14 mouse cellular contexts compared by ENCODE assay signal in the genomic region with DNA sequence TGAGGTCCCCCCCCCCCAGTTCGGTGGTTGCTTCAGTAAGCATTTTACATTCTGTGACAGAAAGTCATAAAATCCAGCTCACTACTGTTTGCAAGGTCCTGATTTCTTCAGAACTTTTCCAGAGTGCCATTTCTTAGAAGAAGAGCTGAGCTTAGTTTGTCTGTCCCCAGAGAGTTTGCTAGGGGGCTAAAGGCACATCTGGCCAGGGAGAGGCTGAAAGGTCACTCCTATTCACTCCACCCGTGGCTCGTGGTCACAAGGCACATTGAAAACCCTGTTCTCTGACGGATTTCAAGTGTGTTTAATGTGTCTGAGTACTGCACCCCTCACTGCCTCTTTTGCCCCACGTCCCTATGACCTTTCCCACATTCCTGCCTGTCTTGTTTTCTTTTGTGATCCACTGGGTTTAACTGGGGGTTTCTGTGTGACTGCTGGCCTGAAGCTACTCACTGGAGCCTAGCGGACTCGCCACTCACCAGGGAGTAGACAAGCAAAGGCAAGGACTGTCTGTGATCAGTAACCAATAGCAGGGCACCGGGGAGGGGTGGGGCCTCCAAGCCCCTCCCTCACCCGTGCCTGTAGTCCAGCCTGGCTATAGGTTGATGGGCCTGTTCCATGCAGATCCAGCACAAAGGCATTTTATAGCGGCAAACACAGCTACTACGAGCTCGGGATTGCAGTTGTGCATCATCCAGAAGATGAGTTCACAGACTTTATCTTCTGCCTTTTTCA. TPM values are rescaled to one million over a fixed set of nuclear protein-coding genes. Genes with fewer than 3 reads are reported as not detected.
DNase-seq lines count a peak whose midpoint lies in the region; ATAC-seq and TF ChIP-seq lines count a peak whose summit lies in the region.
"Had no signal": no experiment of that assay in that cellular context is flagged by ENCODE, and none has a peak within 500 bp of the region (broad histone marks: within the 10 kb centered on the region; RNA-seq: fewer than 3 reads in every experiment).

No protein-coding gene starts in this region.

- 4% methylated on average over 12 of the region's 12 CpGs for WGBS in hindbrain, embryonic 11.5 days
- WGBS in hindbrain, embryonic 12.5 days = 2% methylated on average over 12 of the region's 12 CpGs
- WGBS in embryonic facial prominence, embryonic 14.5 days = 16% methylated on average over 12 of the region's 12 CpGs
- 12% methylated on average over 12 of the region's 12 CpGs for WGBS in liver, embryonic 15.5 days (ENCODE audit: insufficient replicate concordance)

- no peak overlapping the region for H3K27ac ChIP-seq in hindbrain, embryonic 11.5 days (ENCODE audit: low read depth, low read length)
- no peak overlapping the region for H3K27ac ChIP-seq in hindbrain, embryonic 12.5 days
- no peak overlapping the region for H3K27ac ChIP-seq in embryonic facial prominence, embryonic 14.5 days (replicated peaks; ENCODE audit: low read depth, low read length)
- no peak overlapping the region for H3K27ac ChIP-seq in liver, embryonic 15.5 days (replicated peaks)
- H3K27ac ChIP-seq: gastrocnemius, adult 2 months; hindbrain, embryonic 15.5 days had no signal

- DNase-seq in hindbrain, embryonic 11.5 days (ENCODE audit: low spot score) = peak; percentile 62
- DNase-seq in G1E (ENCODE audit: low spot score) = no peak
- no peak for DNase-seq in embryonic facial prominence, embryonic 14.5 days (ENCODE audit: low spot score)
- no peak for DNase-seq in left cerebral cortex, postnatal 4 days
- no peak for DNase-seq in frontal cortex, postnatal 25 days (ENCODE audit: low spot score in 2 of 2)
- DNase-seq in gastrocnemius, postnatal 25 days = no peak
- DNase-seq: adrenal gland, postnatal 25 days; cerebellum, postnatal 10 days; gastrocnemius, adult 2 months had no signal

- no peak overlapping the region for H3K4me2 ChIP-seq in hindbrain, embryonic 11.5 days (replicated peaks; ENCODE audit: low read depth, low read length)
- H3K4me2 ChIP-seq in hindbrain, embryonic 12.5 days (replicated peaks) = no peak overlapping the region
- peak overlapping the region; percentile 14; the same call in 1 of the 2 replicates for H3K4me2 ChIP-seq in embryonic facial prominence, embryonic 14.5 days (ENCODE audit: low read depth, low read length)
- no peak overlapping the region for H3K4me2 ChIP-seq in liver, embryonic 15.5 days
- H3K4me2 ChIP-seq: hindbrain, embryonic 15.5 days had no signal

- peak; percentile 64 for ATAC-seq in hindbrain, embryonic 11.5 days (ENCODE audit: low FRiP score)
- no peak for ATAC-seq in hindbrain, embryonic 12.5 days (ENCODE audit: low FRiP score)
- 0 out of 2 replicates have a peak, but pooled peaks have one; percentile 22 for ATAC-seq in G1E (ENCODE audit: extremely low read depth, insufficient number of reproducible peaks, low FRiP score, poor library complexity, severe bottlenecking)
- ATAC-seq in embryonic facial prominence, embryonic 14.5 days (ENCODE audit: low read depth) = peak; percentile 66; the same call in 1 of the 2 replicates
- ATAC-seq in liver, embryonic 15.5 days (ENCODE audit: insufficient read depth) = 0 out of 2 replicates have a peak, but pooled peaks have one; percentile 40

- TF ChIP-seq CTCF in G1E (IDR thresholded peaks at IDR 0.05; ENCODE audit: low read depth, low read length) = no peak

- H3K9me3 ChIP-seq in hindbrain, embryonic 11.5 days (ENCODE audit: control insufficient read depth, low read length) = no peaks in the 10 kb centered on the region
- no peaks in the 10 kb centered on the region for H3K9me3 ChIP-seq in hindbrain, embryonic 12.5 days (replicated peaks)
- no peaks in the 10 kb centered on the region for H3K9me3 ChIP-seq in G1E (replicated peaks)
- no peaks in the 10 kb centered on the region for H3K9me3 ChIP-seq in embryonic facial prominence, embryonic 14.5 days (ENCODE audit: control insufficient read depth, low read length)
- H3K9me3 ChIP-seq in liver, embryonic 15.5 days (replicated peaks) = no peaks in the 10 kb centered on the region
- H3K9me3 ChIP-seq: hindbrain, embryonic 15.5 days had no signal

- 0 out of 2 replicates have a peak, but pooled peaks cover 2% of the 10 kb centered on the region for H3K4me1 ChIP-seq in hindbrain, embryonic 11.5 days (replicated peaks; ENCODE audit: control insufficient read depth, insufficient read depth, low read length)
- H3K4me1 ChIP-seq in hindbrain, embryonic 12.5 days = no peaks in the 10 kb centered on the region
- no peaks in the 10 kb centered on the region for H3K4me1 ChIP-seq in G1E (ENCODE audit: insufficient read depth, low read depth, low read length)
- no peaks in the 10 kb centered on the region for H3K4me1 ChIP-seq in embryonic facial prominence, embryonic 14.5 days (ENCODE audit: control insufficient read depth, insufficient read depth, low read length)
- 0 out of 2 replicates have a peak, but pooled peaks cover 3% of the 10 kb centered on the region for H3K4me1 ChIP-seq in liver, embryonic 15.5 days (replicated peaks)
- H3K4me1 ChIP-seq: hindbrain, embryonic 15.5 days had no signal

- intact Hi-C loops in left cerebral cortex, postnatal 4 days (cut with DNase I) = no loop called here

- peaks cover 63% of the 10 kb centered on the region for H3K27me3 ChIP-seq in hindbrain, embryonic 11.5 days (ENCODE audit: control insufficient read depth, insufficient read depth, low read length)
- peaks cover 68% of the 10 kb centered on the region for H3K27me3 ChIP-seq in hindbrain, embryonic 12.5 days
- H3K27me3 ChIP-seq in G1E (ENCODE audit: insufficient read depth, low read length) = peaks cover 39% of the 10 kb centered on the region
- H3K27me3 ChIP-seq in embryonic facial prominence, embryonic 14.5 days (replicated peaks; ENCODE audit: control insufficient read depth, insufficient read depth, low read length) = peaks cover 64% of the 10 kb centered on the region
- peaks cover 90% of the 10 kb centered on the region for H3K27me3 ChIP-seq in liver, embryonic 15.5 days
- H3K27me3 ChIP-seq: CH12.LX had no signal

- no peaks in the 10 kb centered on the region for H3K36me3 ChIP-seq in hindbrain, embryonic 11.5 days (ENCODE audit: control insufficient read depth, insufficient read depth, low read length)
- no peaks in the 10 kb centered on the region for H3K36me3 ChIP-seq in hindbrain, embryonic 12.5 days
- H3K36me3 ChIP-seq in G1E (replicated peaks) = no peaks in the 10 kb centered on the region
- H3K36me3 ChIP-seq in embryonic facial prominence, embryonic 14.5 days (ENCODE audit: control insufficient read depth, insufficient read depth, low read length) = no peaks in the 10 kb centered on the region
- H3K36me3 ChIP-seq in liver, embryonic 15.5 days (replicated peaks) = no peaks in the 10 kb centered on the region
- H3K36me3 ChIP-seq: hindbrain, embryonic 15.5 days had no signal

- no peak overlapping the region for H3K9ac ChIP-seq in hindbrain, embryonic 11.5 days (ENCODE audit: low read depth, low read length)
- no peak overlapping the region for H3K9ac ChIP-seq in hindbrain, embryonic 12.5 days
- no peak overlapping the region for H3K9ac ChIP-seq in embryonic facial prominence, embryonic 14.5 days (ENCODE audit: low read depth, low read length)
- H3K9ac ChIP-seq in liver, embryonic 15.5 days = no peak overlapping the region
- H3K9ac ChIP-seq: hindbrain, embryonic 15.5 days had no signal

- H3K4me3 ChIP-seq in hindbrain, embryonic 11.5 days (ENCODE audit: low read depth, low read length) = no peak overlapping the region
- no peak overlapping the region for H3K4me3 ChIP-seq in hindbrain, embryonic 12.5 days
- no peak overlapping the region for H3K4me3 ChIP-seq in G1E (ENCODE audit: low read depth, low read length)
- H3K4me3 ChIP-seq in embryonic facial prominence, embryonic 14.5 days (ENCODE audit: low read depth, low read length) = no peak overlapping the region
- no peak overlapping the region for H3K4me3 ChIP-seq in liver, embryonic 15.5 days (replicated peaks)
- H3K4me3 ChIP-seq: gastrocnemius, adult 2 months; hindbrain, embryonic 15.5 days had no signal

RNA-seq across cellular contexts. Expression of a gene that starts 13.2 kb away (rescaled TPM):
- 0.35 and 0.39 TPM in 2 replicates for polyA plus RNA-seq in hindbrain, embryonic 11.5 days (2014; fragmentation: Nextera tagmentation; extraction: Ambion mirVana)
- 1.6 and 1.8 TPM in 2 replicates for polyA plus RNA-seq in hindbrain, embryonic 12.5 days (2016; fragmentation: Nextera tagmentation; extraction: Ambion mirVana)
- total RNA-seq in G1E (2014; fragmentation: Nextera tagmentation) (not detected in 2 replicates), G1E (2017) (not detected in 2 replicates)
- polyA plus RNA-seq in G1E (2012) = not detected in 2 replicates
- polyA plus RNA-seq in embryonic facial prominence, embryonic 14.5 days (2014; fragmentation: Nextera tagmentation; extraction: Ambion mirVana) = 3.3 and 3.6 TPM in 2 replicates
- not detected in 2 replicates for polyA plus RNA-seq in liver, embryonic 15.5 days (2015; fragmentation: Nextera tagmentation; extraction: Ambion mirVana)
- under 1 TPM in 1 of 2 experiments, not detected in 1; 0.12 TPM for total RNA-seq in left cerebral cortex, postnatal 4 days (2021)
- total RNA-seq in gastrocnemius, postnatal 25 days (2021) = 10 to 100 TPM in 1 of 2 experiments, 1 to 10 TPM in 1; 2.7 to 13.0 TPM
- total RNA-seq: adrenal gland, postnatal 25 days; CH12.LX; liver, adult 2 months had no signal
- polyA plus RNA-seq: liver, adult 2 months had no signal
